Mouse (Mus musculus): ENCODE measurements around the gene Tanc2. TPM values are rescaled to one million over a fixed set of nuclear protein-coding genes. Genes with fewer than 3 reads are reported as not detected.

The Tanc2 gene
- polyA plus RNA-seq, 1 experiment, result 1.3 TPM

GRCm38 (mm10) chr11:105845901-105846300, 256.1 kb downstream of the Tanc2 start:
- no peak overlapping the region for H3K4me3 ChIP-seq (ENCODE audit: extremely low read depth, insufficient read depth, insufficient read length)
- no peak for DNase-seq (ENCODE audit: low read depth in 1 of 2, low spot score in 2 of 2)
- H3K27ac ChIP-seq (ENCODE audit: insufficient read depth, low read length), result no peak overlapping the region
- 77% methylated on average over 1 of the region's 1 CpGs for whole genome bisulfite sequencing
- no peaks in the 10 kb centered on the region for H3K4me1 ChIP-seq (ENCODE audit: control insufficient read depth, insufficient read depth, insufficient read length)
- H3K36me3 ChIP-seq (ENCODE audit: control insufficient read depth, insufficient read depth, low read length), result no peaks in the 10 kb centered on the region
- TF ChIP-seq POLR2A (IDR thresholded peaks at IDR 0.05; ENCODE audit: low read depth, low read length) (no peak), CTCF (IDR thresholded peaks at IDR 0.05; ENCODE audit: extremely low read depth, insufficient read depth, insufficient read length, insufficient replicate concordance) (no peak)
- H3K27me3 ChIP-seq (ENCODE audit: control insufficient read depth, insufficient read depth, low read length), result no peaks in the 10 kb centered on the region

- H3K27me3 ChIP-seq (ENCODE audit: control insufficient read depth, insufficient read depth, low read length), result no peaks in the 10 kb centered on the region
- no peak for DNase-seq (ENCODE audit: low read depth in 1 of 2, low spot score in 2 of 2)
- no peaks in the 10 kb centered on the region for H3K36me3 ChIP-seq (ENCODE audit: control insufficient read depth, insufficient read depth, low read length)
- H3K27ac ChIP-seq (ENCODE audit: insufficient read depth, low read length), result no peak overlapping the region
- no peaks in the 10 kb centered on the region for H3K4me1 ChIP-seq (ENCODE audit: control insufficient read depth, insufficient read depth, insufficient read length)
- TF ChIP-seq POLR2A (IDR thresholded peaks at IDR 0.05; ENCODE audit: low read depth, low read length) (no peak), CTCF (IDR thresholded peaks at IDR 0.05; ENCODE audit: extremely low read depth, insufficient read depth, insufficient read length, insufficient replicate concordance) (no peak)
- WGBS, result 82% methylated on average over 3 of the region's 3 CpGs
- H3K4me3 ChIP-seq (ENCODE audit: extremely low read depth, insufficient read depth, insufficient read length), result no peak overlapping the region
Observed at GRCm38 (mm10) chr11:105855504-105855903, 265.7 kb downstream of the Tanc2 start.

GRCm38 (mm10) chr11:105858063-105858462, 268.3 kb downstream of the Tanc2 start:
- Histone ChIP-seq H3K4me1 (ENCODE audit: control insufficient read depth, insufficient read depth, insufficient read length) (no peaks in the 10 kb centered on the region), H3K27ac (ENCODE audit: insufficient read depth, low read length) (no peak overlapping the region), H3K36me3 (ENCODE audit: control insufficient read depth, insufficient read depth, low read length) (no peaks in the 10 kb centered on the region), H3K4me3 (ENCODE audit: extremely low read depth, insufficient read depth, insufficient read length) (no peak overlapping the region), H3K27me3 (ENCODE audit: control insufficient read depth, insufficient read depth, low read length) (no peaks in the 10 kb centered on the region)
- no peak for DNase-seq (ENCODE audit: low read depth in 1 of 2, low spot score in 2 of 2)
- TF ChIP-seq POLR2A (IDR thresholded peaks at IDR 0.05; ENCODE audit: low read depth, low read length) (no peak), CTCF (IDR thresholded peaks at IDR 0.05; ENCODE audit: extremely low read depth, insufficient read depth, insufficient read length, insufficient replicate concordance) (no peak)

- Histone ChIP-seq H3K27ac (ENCODE audit: insufficient read depth, low read length) (no peak overlapping the region), H3K36me3 (ENCODE audit: control insufficient read depth, insufficient read depth, low read length) (no peaks in the 10 kb centered on the region), H3K27me3 (ENCODE audit: control insufficient read depth, insufficient read depth, low read length) (no peaks in the 10 kb centered on the region), H3K4me1 (ENCODE audit: control insufficient read depth, insufficient read depth, insufficient read length) (no peaks in the 10 kb centered on the region), H3K4me3 (ENCODE audit: extremely low read depth, insufficient read depth, insufficient read length) (no peak overlapping the region)
- WGBS, result 85% methylated on average over 1 of the region's 1 CpGs
- no peak for DNase-seq (ENCODE audit: low read depth in 1 of 2, low spot score in 2 of 2)
- TF ChIP-seq POLR2A (IDR thresholded peaks at IDR 0.05; ENCODE audit: low read depth, low read length), result no peak
Observed at GRCm38 (mm10) chr11:105885558-105885957, 295.8 kb downstream of the Tanc2 start.

- Histone ChIP-seq H3K27ac (ENCODE audit: insufficient read depth, low read length) (no peak overlapping the region), H3K4me1 (ENCODE audit: control insufficient read depth, insufficient read depth, insufficient read length) (no peaks in the 10 kb centered on the region), H3K4me3 (ENCODE audit: extremely low read depth, insufficient read depth, insufficient read length) (no peak overlapping the region; the same call in 1 of the 2 replicates), H3K27me3 (ENCODE audit: control insufficient read depth, insufficient read depth, low read length) (no peaks in the 10 kb centered on the region), H3K36me3 (ENCODE audit: control insufficient read depth, insufficient read depth, low read length) (no peaks in the 10 kb centered on the region)
- DNase-seq (ENCODE audit: low read depth in 1 of 2, low spot score in 2 of 2), result no peak
- 90% methylated on average over 1 of the region's 1 CpGs for WGBS
- TF ChIP-seq POLR2A (IDR thresholded peaks at IDR 0.05; ENCODE audit: low read depth, low read length) (no peak), CTCF (IDR thresholded peaks at IDR 0.05; ENCODE audit: extremely low read depth, insufficient read depth, insufficient read length, insufficient replicate concordance) (no peak)
Observed at GRCm38 (mm10) chr11:105887281-105887680, 297.5 kb downstream of the Tanc2 start.

- Histone ChIP-seq H3K4me3 (ENCODE audit: extremely low read depth, insufficient read depth, insufficient read length) (no peak overlapping the region), H3K27ac (ENCODE audit: insufficient read depth, low read length) (no peak overlapping the region), H3K27me3 (ENCODE audit: control insufficient read depth, insufficient read depth, low read length) (no peaks in the 10 kb centered on the region), H3K4me1 (ENCODE audit: control insufficient read depth, insufficient read depth, insufficient read length) (peaks cover 4% of the 10 kb centered on the region; the same call in 1 of the 2 replicates), H3K36me3 (ENCODE audit: control insufficient read depth, insufficient read depth, low read length) (no peaks in the 10 kb centered on the region)
- no peak for DNase-seq (ENCODE audit: low read depth in 1 of 2, low spot score in 2 of 2)
- TF ChIP-seq POLR2A (IDR thresholded peaks at IDR 0.05; ENCODE audit: low read depth, low read length) (no peak), CTCF (IDR thresholded peaks at IDR 0.05; ENCODE audit: extremely low read depth, insufficient read depth, insufficient read length, insufficient replicate concordance) (no peak)
- 33% methylated on average over 1 of the region's 1 CpGs for WGBS
Observed at GRCm38 (mm10) chr11:105899151-105899550, 309.4 kb downstream of the Tanc2 start.

- no peak overlapping the region for H3K27ac ChIP-seq (ENCODE audit: insufficient read depth, low read length)
- 13% methylated on average over 2 of the region's 2 CpGs for WGBS
Observed at GRCm38 (mm10) chr11:105901501-105901900, 311.7 kb downstream of the Tanc2 start.

More at GRCm38 (mm10) chr11:105901501-105901900, 311.7 kb downstream of the Tanc2 start:
- Histone ChIP-seq H3K4me3 (ENCODE audit: extremely low read depth, insufficient read depth, insufficient read length) (no peak overlapping the region), H3K27me3 (ENCODE audit: control insufficient read depth, insufficient read depth, low read length) (no peaks in the 10 kb centered on the region), H3K4me1 (ENCODE audit: control insufficient read depth, insufficient read depth, insufficient read length) (peaks cover 4% of the 10 kb centered on the region; the same call in 1 of the 2 replicates), H3K36me3 (ENCODE audit: control insufficient read depth, insufficient read depth, low read length) (no peaks in the 10 kb centered on the region)
- TF ChIP-seq CTCF (IDR thresholded peaks at IDR 0.05; ENCODE audit: extremely low read depth, insufficient read depth, insufficient read length, insufficient replicate concordance) (no peak), POLR2A (IDR thresholded peaks at IDR 0.05; ENCODE audit: low read depth, low read length) (no peak)
- DNase-seq (ENCODE audit: low read depth in 1 of 2, low spot score in 2 of 2), result no peak

Measured in spleen, adult 2 months (tissue).